Mouse (Mus musculus): ENCODE data around the gene Cenpf.
"Not testable (repeated sequence)": the region's sequence is repeated elsewhere in the genome, so short reads cannot be mapped to it uniquely, and the experiment has no call there.

The Cenpf gene

DNA sequence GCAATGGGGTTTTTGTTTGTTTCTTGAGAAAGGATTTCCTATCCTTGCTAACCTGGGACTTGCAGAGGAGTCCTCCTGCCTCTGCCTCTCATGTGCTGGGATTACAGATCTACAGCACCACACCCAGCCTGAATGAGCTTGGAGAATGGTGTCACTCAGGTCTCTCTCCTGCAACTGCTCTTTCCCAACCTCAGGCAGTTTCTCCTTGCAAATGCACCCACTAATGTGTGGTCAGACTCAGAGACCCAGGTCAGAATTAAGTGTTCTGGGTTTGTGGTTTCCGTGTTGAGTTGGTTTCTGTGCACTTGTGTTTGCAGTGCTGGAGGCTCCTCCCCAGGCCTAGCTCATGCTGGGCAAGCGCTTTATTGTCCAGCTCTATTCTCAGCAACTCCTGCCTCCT, 6.5 kb upstream of the Cenpf start:
- DNase-seq (ENCODE audit: low read depth): no peak

DNA sequence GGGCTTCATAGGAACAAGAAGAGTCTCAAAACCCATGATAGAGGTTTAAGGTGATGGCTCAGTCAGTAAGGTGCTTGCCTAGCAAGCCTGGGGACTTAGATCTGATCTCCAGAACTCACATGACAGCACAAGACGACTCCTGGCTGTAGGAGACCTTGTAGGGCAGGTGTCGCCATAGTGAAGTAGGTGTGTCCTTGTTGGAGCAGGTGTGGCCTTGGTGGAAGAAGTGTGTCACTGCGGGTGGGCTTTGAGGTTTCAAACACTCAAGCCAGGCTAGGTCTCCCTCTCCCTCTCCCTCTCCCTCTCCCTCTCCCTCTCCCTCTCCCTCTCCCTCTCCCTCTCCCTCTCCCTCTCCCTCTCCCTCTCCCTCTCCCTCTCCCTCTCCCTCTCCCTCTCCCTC, 4.6 kb upstream of the Cenpf start:
- not testable (repeated sequence) for DNase-seq (ENCODE audit: low read depth)

DNA sequence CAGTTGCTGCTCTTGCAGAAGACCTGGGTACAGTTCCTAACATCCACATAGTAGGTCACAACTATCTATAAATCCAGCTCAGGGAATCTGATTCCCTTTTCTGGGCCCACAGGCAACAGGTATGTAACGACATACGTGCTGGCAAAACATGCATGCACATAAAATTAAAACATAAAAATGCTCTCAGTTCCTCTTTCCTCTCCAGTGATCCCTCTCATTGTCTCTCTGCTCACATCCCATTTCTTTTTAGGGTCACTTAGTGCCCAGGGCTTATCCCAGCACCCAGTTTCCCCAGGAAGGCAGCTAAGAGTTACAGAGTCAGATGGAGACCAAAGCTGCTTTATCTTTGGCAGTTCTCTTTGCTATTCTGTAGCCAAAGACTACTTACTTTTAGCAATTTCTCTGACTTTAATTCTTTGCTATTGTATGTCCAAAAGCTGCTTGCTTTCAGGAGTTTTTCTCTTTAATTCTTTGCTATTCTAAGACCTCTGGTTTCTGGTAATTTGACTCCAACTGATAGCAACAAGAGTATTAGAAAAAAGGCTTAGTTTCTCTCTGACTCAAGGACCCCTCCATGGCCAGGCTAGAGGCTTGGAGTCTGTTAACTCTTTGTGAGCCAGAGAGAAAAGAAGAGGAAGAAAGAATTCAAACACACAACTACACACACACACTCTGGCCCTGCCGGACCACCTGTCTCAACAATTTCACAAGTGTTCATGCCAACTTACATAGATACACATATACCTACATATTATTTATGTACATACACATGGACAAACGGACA, 1.4 kb upstream of the Cenpf start:
- no peak for DNase-seq (ENCODE audit: low read depth)

GRCm38 (mm10) chr1:189688388-189688750, 483 bp upstream of the Cenpf start:
- DNase-seq (ENCODE audit: low read depth): no peak

DNA sequence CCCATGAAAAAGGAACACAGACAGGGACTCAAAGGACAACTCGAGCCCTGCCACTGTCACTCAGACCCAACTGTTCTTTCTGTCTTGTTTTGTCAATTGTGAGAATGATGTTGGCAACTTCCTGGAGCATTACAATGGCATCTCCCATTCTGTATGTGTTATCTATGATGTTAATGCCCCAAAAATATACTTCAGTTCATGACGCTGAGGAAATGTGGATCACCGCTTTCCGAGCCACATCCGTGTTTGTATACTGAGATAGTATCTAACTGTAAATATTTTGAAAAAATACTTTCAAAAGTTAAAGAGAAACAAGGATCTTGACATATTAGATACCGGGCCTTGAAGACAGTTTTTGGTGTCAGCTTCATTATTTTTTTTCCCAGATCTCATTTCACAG, 1.9 kb downstream of the Cenpf start:
- no peak for DNase-seq (ENCODE audit: low read depth)

GRCm38 (mm10) chr1:189684786-189685415, 3.0 kb downstream of the Cenpf start:
- DNase-seq (ENCODE audit: low read depth): no peak

- no peak for DNase-seq (ENCODE audit: low read depth)
These were observed 8.3 kb downstream of the Cenpf start for GRCm38 (mm10) chr1:189679555-189679954.

DNA sequence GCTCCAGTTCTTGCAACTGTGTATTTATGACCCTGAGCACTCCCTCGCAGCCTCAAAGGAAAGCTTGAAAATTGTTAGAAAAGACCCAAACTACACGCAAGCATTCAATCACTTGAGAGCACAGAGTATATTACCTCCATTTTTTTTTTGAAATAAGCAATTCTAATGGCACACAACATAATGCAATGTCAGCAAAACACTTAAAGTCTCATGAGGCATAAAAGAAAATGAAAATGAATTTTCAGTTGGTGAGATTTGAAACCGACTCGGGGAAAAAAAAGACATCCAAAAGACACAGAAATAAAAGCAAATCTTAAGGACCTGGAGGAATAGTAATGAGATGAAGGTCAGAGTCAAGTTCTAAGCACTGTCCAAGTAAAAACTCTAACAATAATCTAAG, 11.9 kb downstream of the Cenpf start:
- DNase-seq (ENCODE audit: low read depth): no peak

DNA sequence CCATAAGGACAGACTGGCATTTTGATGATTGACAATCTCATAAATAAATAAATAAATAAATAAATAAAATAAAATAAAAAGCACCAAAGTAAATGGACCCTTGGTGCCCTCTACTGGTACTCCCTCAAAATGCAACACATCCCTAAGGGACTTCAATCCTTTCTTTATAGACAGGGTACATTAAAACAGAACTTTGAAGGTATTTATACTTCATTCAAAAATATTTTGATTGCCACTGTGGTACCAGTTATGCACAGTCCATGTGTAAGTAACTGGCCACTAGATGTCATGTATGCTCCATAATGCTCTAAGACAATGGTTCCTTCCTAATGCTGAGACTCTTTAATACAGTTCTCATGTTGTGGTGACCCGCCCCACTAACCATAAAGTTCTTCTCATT, 12.5 kb downstream of the Cenpf start:
- DNase-seq (ENCODE audit: low read depth): peak; percentile 34

GRCm38 (mm10) chr1:189665966-189666365, 21.9 kb downstream of the Cenpf start:
- no peak for DNase-seq (ENCODE audit: low read depth)

DNA sequence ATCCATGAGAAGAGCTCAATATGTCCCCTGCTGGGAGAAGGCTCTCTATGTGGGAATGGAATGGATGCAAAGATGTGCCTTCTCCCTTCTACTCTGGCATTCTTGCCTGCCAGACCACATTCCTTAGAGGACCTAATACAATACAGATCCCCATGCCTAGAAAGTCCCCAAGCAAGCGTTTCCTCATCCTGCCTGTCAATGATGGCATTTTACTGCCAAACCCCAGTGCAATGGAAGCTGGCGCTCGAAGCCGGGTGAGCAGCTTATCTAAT, 23.1 kb downstream of the Cenpf start:
- DNase-seq (ENCODE audit: low read depth): no peak

DNA sequence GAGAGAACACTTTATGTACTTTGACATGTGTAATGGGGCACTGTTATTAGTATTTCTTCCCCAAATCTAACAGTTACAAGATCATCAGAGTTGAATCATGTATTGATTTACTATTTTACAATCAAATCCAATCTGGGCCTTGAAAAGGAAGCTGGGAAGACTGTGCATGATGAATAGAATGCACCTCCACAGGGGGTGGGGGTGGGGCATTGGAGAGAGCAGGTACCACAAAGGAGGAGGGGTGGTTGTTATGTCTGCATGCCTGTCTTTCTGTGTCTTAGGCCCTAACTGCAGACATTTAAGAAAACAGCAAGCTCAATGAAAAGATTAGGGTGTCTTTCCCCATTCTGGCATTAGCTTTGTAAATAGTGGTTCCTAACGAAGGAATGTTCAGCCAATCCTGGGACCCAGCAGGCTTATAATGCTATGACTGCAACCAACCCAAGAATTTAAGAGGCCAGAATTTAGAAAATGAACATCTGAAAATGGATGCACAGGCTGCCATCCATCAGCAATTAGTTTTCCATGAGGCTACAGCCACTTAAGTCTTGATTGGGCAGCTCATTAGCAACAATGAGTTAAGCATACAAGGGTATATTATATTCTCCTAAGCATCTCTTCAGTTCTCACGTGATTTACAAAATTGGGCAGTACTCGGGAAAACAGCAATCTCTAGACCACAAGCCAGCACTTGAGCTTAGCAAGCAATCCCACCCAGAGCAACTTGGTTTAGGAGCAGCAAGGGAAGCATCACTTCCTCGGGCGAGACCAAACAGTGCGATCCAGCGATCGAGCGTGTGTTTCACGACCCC, 23.6 kb downstream of the Cenpf start:
- no peak for DNase-seq (ENCODE audit: low read depth)

DNA sequence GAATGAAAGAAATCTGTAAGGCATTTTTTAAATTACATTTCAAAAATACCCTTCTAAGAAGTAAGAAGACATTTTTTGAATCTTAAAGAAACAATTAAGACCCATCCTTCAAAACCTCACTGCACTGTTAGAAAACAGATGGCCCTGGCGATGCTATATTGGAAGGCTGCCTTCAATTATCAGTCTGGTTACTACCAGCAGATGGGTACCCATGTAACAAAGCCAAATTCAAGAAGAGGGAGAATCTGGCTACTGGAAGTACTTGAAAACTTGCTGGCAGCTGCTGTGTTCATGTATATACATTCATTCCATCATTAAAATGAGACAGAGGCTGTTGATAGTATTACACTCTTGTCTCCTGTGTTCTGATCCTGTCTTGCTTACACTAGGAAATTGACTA, 24.4 kb downstream of the Cenpf start:
- no peak for DNase-seq (ENCODE audit: low read depth)

GRCm38 (mm10) chr1:189661856-189662255, 26.0 kb downstream of the Cenpf start:
- peak; percentile 29 for DNase-seq (ENCODE audit: low read depth)

- DNase-seq (ENCODE audit: low read depth): no peak
These were observed 30.5 kb downstream of the Cenpf start for GRCm38 (mm10) chr1:189657406-189657805.

- no peak for DNase-seq (ENCODE audit: low read depth)
These were observed 34.1 kb downstream of the Cenpf start for GRCm38 (mm10) chr1:189653746-189654145.

GRCm38 (mm10) chr1:189646597-189646996, 41.3 kb downstream of the Cenpf start:
- no peak for DNase-seq (ENCODE audit: low read depth)

- no peak for DNase-seq (ENCODE audit: low read depth)
These were observed 42.5 kb downstream of the Cenpf start for GRCm38 (mm10) chr1:189645371-189645770.

DNA sequence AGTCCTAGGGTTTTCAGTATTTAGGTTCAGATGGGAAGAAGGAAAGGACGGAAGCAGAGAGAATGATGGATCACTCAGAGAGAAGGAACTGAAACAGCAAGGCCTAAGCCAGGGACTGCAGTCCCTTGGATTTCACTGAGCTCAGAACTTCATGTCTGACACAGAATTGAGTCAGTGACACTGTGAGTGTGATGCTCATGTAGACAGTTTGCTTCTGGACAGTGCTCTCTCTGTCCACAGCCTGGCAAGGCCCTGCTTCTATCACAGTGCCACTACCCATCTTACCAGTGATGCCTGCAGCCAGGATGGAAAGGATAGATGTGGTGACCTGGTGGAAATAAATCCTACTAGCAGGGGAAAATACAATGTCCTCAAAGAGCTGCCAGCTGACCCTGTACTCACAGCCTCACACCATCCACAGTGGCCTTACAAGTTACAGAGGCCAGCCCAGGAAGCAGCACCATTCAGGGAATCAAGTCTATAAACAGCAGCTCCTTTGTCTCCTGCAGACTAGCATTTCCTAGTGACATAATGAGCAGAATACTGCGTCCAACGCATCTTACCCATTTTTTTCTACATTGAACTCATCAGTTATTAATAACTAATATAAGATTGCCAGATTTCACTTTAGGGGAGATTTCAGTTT, 43.1 kb downstream of the Cenpf start:
- no peak for DNase-seq (ENCODE audit: low read depth)

- no peak for DNase-seq (ENCODE audit: low read depth)
These were observed 48.3 kb downstream of the Cenpf start for GRCm38 (mm10) chr1:189639581-189639980.

- DNase-seq (ENCODE audit: low read depth): no peak
These were observed 54.1 kb downstream of the Cenpf start for GRCm38 (mm10) chr1:189633791-189634190.

DNA sequence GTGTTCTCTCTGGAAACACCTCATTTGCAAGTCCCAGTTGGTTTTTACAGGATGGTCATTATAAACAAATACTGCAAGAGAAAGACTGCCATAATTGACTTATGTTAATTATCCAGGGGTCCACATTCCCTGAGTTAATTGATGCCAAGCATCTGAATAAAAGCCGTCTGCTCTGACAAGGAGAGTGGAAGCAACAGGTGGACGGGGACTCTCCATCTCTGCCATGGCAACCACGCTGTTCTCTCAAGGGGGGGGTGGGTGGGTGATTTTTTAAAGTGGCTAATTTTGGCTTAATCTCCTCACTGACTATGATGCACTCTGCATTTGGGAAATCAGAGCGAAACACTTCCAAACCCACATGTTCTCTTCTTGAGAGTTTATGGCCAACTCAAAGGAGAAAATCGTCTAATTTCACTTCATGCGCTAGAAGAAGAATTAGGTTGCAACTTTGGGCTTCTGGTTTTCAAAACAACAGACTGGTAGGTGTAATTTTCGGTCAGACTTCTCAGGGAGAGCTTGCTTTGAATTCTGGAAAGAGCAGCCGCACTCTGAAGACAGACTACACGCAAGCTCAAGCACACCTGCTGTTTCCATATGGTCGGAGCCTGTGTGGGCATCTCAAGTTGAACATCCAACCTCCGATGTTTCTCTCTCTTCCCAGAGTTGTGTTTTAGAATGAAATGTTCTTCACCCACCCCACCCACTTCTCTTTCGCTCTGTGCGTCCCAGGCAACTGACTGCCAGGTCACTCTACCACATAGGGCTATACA, 55.8 kb downstream of the Cenpf start:
- DNase-seq (ENCODE audit: low read depth): no peak
